Mouse (Mus musculus): ENCODE results near the gene Adam1b.

GRCm38 (mm10) chr5:121526526-121526925 lies 23.3 kb upstream of the Adam1b start:
- TF ChIP-seq MAX (IDR thresholded peaks at IDR 0.05; ENCODE audit: low read depth): no peak
- no peak for TF ChIP-seq POLR2A (IDR thresholded peaks at IDR 0.05; ENCODE audit: insufficient read length, low read depth)
- no peak for TF ChIP-seq USF1 (IDR thresholded peaks at IDR 0.05; ENCODE audit: low read depth)
- TF ChIP-seq E2F4 (IDR thresholded peaks at IDR 0.05; ENCODE audit: insufficient read depth): no peak
- no peak for TF ChIP-seq MYOG (IDR thresholded peaks at IDR 0.05; ENCODE audit: control insufficient read depth in 1 of 3, insufficient read depth in 1 of 3, insufficient read length in 2 of 3, low read depth in 2 of 3)
- no peak for TF ChIP-seq TCF12 (IDR thresholded peaks at IDR 0.05; ENCODE audit: insufficient read depth, poor library complexity, severe bottlenecking)

Measured in myocyte (in vitro differentiated cells).